31 mouse cellular contexts compared by ENCODE assay signal in genomic region chr16:19720959-19721358, GRCm38 (mm10). TPM values are rescaled to one million over a fixed set of nuclear protein-coding genes. Genes with fewer than 3 reads are reported as not detected.
DNase-seq lines count a peak whose midpoint lies in the region; ATAC-seq and TF ChIP-seq lines count a peak whose summit lies in the region.
"Had no signal": no experiment of that assay in that cellular context is flagged by ENCODE, and none has a peak within 500 bp of the region (broad histone marks: within the 10 kb centered on the region; RNA-seq: fewer than 3 reads in every experiment).

No protein-coding gene starts in this region.

- no peak for ATAC-seq in lung, embryonic 14.5 days (ENCODE audit: insufficient read depth)
- ATAC-seq in neutrophil, adult 5-6 weeks (ENCODE audit: extremely low read depth, insufficient number of reproducible peaks, low FRiP score, poor library complexity, severe bottlenecking) = peak; percentile 30; the same call in 1 of the 2 replicates
- ATAC-seq: CD4-positive, CD25-positive, alpha-beta regulatory T cell, adult 4 months; forebrain, postnatal 0 days; midbrain, embryonic 13.5 days had no signal

- TF ChIP-seq POLR2A in bone marrow, adult 2 months (IDR thresholded peaks at IDR 0.05; ENCODE audit: borderline replicate concordance, control insufficient read depth, low read depth, low read length) = no peak

- peak; percentile 50 for TF ChIP-seq CTCF in lung, embryonic 14.5 days (IDR thresholded peaks at IDR 0.05; ENCODE audit: low read depth)
- peak; percentile 45; the same call in 1 of the 2 replicates for TF ChIP-seq CTCF in bone marrow, adult 2 months (IDR thresholded peaks at IDR 0.05; ENCODE audit: control insufficient read depth, insufficient read depth, low read length)

- H3K4me2 ChIP-seq in lung, embryonic 14.5 days = no peak overlapping the region
- H3K4me2 ChIP-seq: embryonic facial prominence, embryonic 12.5 days; heart, embryonic 13.5 days; midbrain, embryonic 13.5 days had no signal

- DNase-seq in embryo, embryonic 11 days = peak; percentile 1
- no peak for DNase-seq in embryo, embryonic 10 days (ENCODE audit: low spot score)
- peak; percentile 3 for DNase-seq in lung, embryonic 14.5 days
- no peak for DNase-seq in lung, adult 18-20 months
- no peak for DNase-seq in ovary, postnatal 36 days (ENCODE audit: low spot score)
- no peak for DNase-seq in frontal cortex, postnatal 36 days (ENCODE audit: low spot score in 2 of 2)
- DNase-seq: adrenal gland, postnatal 14 days; cerebellum, adult 9-10 months; forebrain, postnatal 0 days; gastrocnemius, postnatal 25 days; heart, adult 2 months; heart, postnatal 14 days; kidney, adult 2 months; kidney, postnatal 36 days; retina, postnatal 1 day; right cerebral cortex, postnatal 25 days; thymus, adult 18-20 months; thymus, postnatal 36 days had no signal

- no peaks in the 10 kb centered on the region for H3K27me3 ChIP-seq in lung, embryonic 14.5 days (ENCODE audit: insufficient read depth, low read length)
- H3K27me3 ChIP-seq: embryonic facial prominence, embryonic 12.5 days; heart, embryonic 13.5 days; midbrain, embryonic 13.5 days had no signal

- no peak overlapping the region for H3K4me3 ChIP-seq in lung, embryonic 14.5 days (ENCODE audit: low read depth, low read length)
- H3K4me3 ChIP-seq in bone marrow, adult 2 months (replicated peaks; ENCODE audit: control insufficient read depth, low read depth, low read length) = no peak overlapping the region
- H3K4me3 ChIP-seq: embryonic facial prominence, embryonic 12.5 days; heart, adult 2 months; heart, embryonic 13.5 days; midbrain, embryonic 13.5 days had no signal

- no peaks in the 10 kb centered on the region for H3K4me1 ChIP-seq in lung, embryonic 14.5 days (ENCODE audit: insufficient read depth)
- H3K4me1 ChIP-seq in bone marrow, adult 2 months (ENCODE audit: control insufficient read depth, insufficient read depth, low read length) = no peaks in the 10 kb centered on the region
- H3K4me1 ChIP-seq: embryonic facial prominence, embryonic 12.5 days; heart, embryonic 13.5 days; midbrain, embryonic 13.5 days had no signal

- no peak overlapping the region for H3K9ac ChIP-seq in lung, embryonic 14.5 days
- H3K9ac ChIP-seq: embryonic facial prominence, embryonic 12.5 days; forebrain, postnatal 0 days; heart, embryonic 13.5 days; liver, embryonic 14.5 days; midbrain, embryonic 13.5 days had no signal

- 41% methylated on average over 2 of the region's 2 CpGs for WGBS in lung, embryonic 14.5 days
- 48% methylated on average over 2 of the region's 2 CpGs for WGBS in bone marrow, adult 2 months

- H3K27ac ChIP-seq in lung, embryonic 14.5 days (ENCODE audit: low read depth) = no peak overlapping the region
- H3K27ac ChIP-seq in bone marrow, adult 2 months (ENCODE audit: control insufficient read depth, insufficient read depth, low read depth, low read length, poor library complexity) = no peak overlapping the region
- H3K27ac ChIP-seq: embryonic facial prominence, embryonic 12.5 days; heart, adult 2 months; heart, embryonic 13.5 days; liver, embryonic 14.5 days; midbrain, embryonic 13.5 days had no signal

- H3K9me3 ChIP-seq in lung, embryonic 14.5 days (ENCODE audit: low read depth, low read length) = no peaks in the 10 kb centered on the region
- H3K9me3 ChIP-seq: embryonic facial prominence, embryonic 12.5 days; G1E; heart, embryonic 13.5 days; midbrain, embryonic 13.5 days had no signal

- no peaks in the 10 kb centered on the region for H3K36me3 ChIP-seq in lung, embryonic 14.5 days (ENCODE audit: insufficient read depth)
- H3K36me3 ChIP-seq: embryonic facial prominence, embryonic 12.5 days; G1E; heart, embryonic 13.5 days; midbrain, embryonic 13.5 days had no signal

RNA-seq across cellular contexts. Expression of gene Lamp3, which starts 14.8 kb away (rescaled TPM):
- polyA plus RNA-seq in lung, embryonic 14.5 days (2014; fragmentation: Nextera tagmentation; extraction: Ambion mirVana) = 4.3 and 4.7 TPM in 2 replicates
- not detected in 2 replicates for polyA plus RNA-seq in bone marrow, adult 2 months (2011; ENCODE audit: insufficient read depth, insufficient read length, low replicate concordance, missing spikeins)
- 3.3 and 4.1 TPM in 2 replicates for total RNA-seq in neutrophil, adult 5-6 weeks (2017)
- total RNA-seq: adrenal gland, postnatal 14 days; forebrain, postnatal 0 days had no signal
- polyA plus RNA-seq: brain, embryonic 14.5 days; cortical plate, adult 2 months; forebrain, embryonic 11.5 days; G1E; liver, embryonic 14.5 days; neural tube, embryonic 11.5 days; stomach, embryonic 14.5 days had no signal

RNA-seq across cellular contexts. Expression of gene B3gnt5, which starts 39.0 kb away (rescaled TPM):
- polyA plus RNA-seq in lung, embryonic 14.5 days (2014; fragmentation: Nextera tagmentation; extraction: Ambion mirVana) = 26.1 and 28.6 TPM in 2 replicates
- polyA plus RNA-seq in bone marrow, adult 2 months (2011; ENCODE audit: insufficient read depth, insufficient read length, low replicate concordance, missing spikeins) = 3.3 and 7.9 TPM in 2 replicates
- 137 and 140 TPM in 2 replicates for total RNA-seq in neutrophil, adult 5-6 weeks (2017)
- polyA plus RNA-seq: G1E had no signal

Comparison
In these comparisons a context has a peak if more than half of its experiments do, and no peak if none do; other contexts are left out.
1. DNase-seq: peak in embryo, embryonic 11 days (single experiment) and lung, embryonic 14.5 days (single experiment); none in embryo, embryonic 10 days (single experiment), lung, adult 18-20 months (0 of 2), ovary, postnatal 36 days (single experiment) and frontal cortex, postnatal 36 days (0 of 2).